Mouse (Mus musculus) limb, embryonic 11.5 days (tissue): Measurements from ENCODE around the gene Tef. TPM values are rescaled to one million over a fixed set of nuclear protein-coding genes. Genes with fewer than 3 reads are reported as not detected.
A peak's percentile ranks its signal among the peaks of the same experiment; 100 is the strongest.

Source experiments
- ATAC-seq: fragments of 200-750 bp; cut with Nextera tagmentation; 2 replicates; pipeline ENCODE4 v1.8.0; 2017; ENCODE audit warnings: low read depth; ENCODE audit not compliant: insufficient number of reproducible peaks, low FRiP score, low TSS enrichment
- DNase-seq: peaks from one replicate; pipeline ENCODE4 v3.0.0-alpha.2; 2015; ENCODE audit warnings: low spot score
- H3K27ac ChIP-seq: fragments of 300-500 bp; sonication (generic); replicated peaks from 2 replicates; pipeline ENCODE4 v1.5.1; 2014; ENCODE audit warnings: low read depth, mild to moderate bottlenecking, low read length
- H3K27me3 ChIP-seq: fragments of 300-500 bp; sonication (generic); 2 replicates; pipeline ENCODE4 v1.6.1; 2014; ENCODE audit warnings: mild to moderate bottlenecking, low read length, mixed read lengths; ENCODE audit not compliant: control insufficient read depth, insufficient read depth
- H3K36me3 ChIP-seq: fragments of 300-500 bp; sonication (generic); 2 replicates; pipeline ENCODE4 v1.6.1; 2014; ENCODE audit warnings: mild to moderate bottlenecking, low read length, moderate library complexity, mixed read lengths; ENCODE audit not compliant: control insufficient read depth, insufficient read depth
- H3K4me1 ChIP-seq: fragments of 300-500 bp; sonication (generic); 2 replicates; pipeline ENCODE4 v1.6.1; 2014; ENCODE audit warnings: low read length, mixed read lengths; ENCODE audit not compliant: control insufficient read depth, insufficient read depth
- H3K4me2 ChIP-seq: fragments of 300-500 bp; sonication (generic); 2 replicates; pipeline ENCODE4 v1.6.1; 2014; ENCODE audit warnings: low read depth, mild to moderate bottlenecking, moderate library complexity; ENCODE audit not compliant: severe bottlenecking
- H3K4me3 ChIP-seq: fragments of 300-500 bp; sonication (generic); 2 replicates; pipeline ENCODE4 v1.5.1; 2014; ENCODE audit warnings: low read depth, low read length
- H3K9ac ChIP-seq: fragments of 300-500 bp; sonication (generic); 2 replicates; pipeline ENCODE4 v1.6.1; 2014; ENCODE audit warnings: mild to moderate bottlenecking, low read length
- H3K9me3 ChIP-seq: fragments of 300-500 bp; sonication (generic); 2 replicates; pipeline ENCODE4 v1.6.1; 2016; ENCODE audit warnings: low read length; ENCODE audit not compliant: control insufficient read depth
- WGBS: fragments of 180-500 bp; shearing (Covaris S2); extraction: QIAGEN DNeasy Blood & Tissue Kit; methylation state at CpG from one replicate; pipeline ENCODE4 v1.1.7; 2014; 5-methylcytosine and 5-hydroxymethylcytosine counted together
- polyA plus RNA-seq: library from polyadenylated mRNA; unstranded; fragments of >200 nt; fragmentation: Nextera tagmentation; extraction: Ambion mirVana; gene quantifications from 2 replicates; pipeline ENCODE4 v1.2.1, GENCODE M21; 2014

The Tef gene
- polyA plus RNA-seq, 1 experiment from 2014 or later: 14.6 TPM

- no peak for ATAC-seq
- Histone ChIP-seq H3K9me3 (no peaks in the 10 kb centered on the region), H3K27ac (no peak overlapping the region), H3K36me3 (0 out of 2 replicates have a peak, but pooled peaks cover under 1% of the 10 kb centered on the region), H3K9ac (no peak overlapping the region), H3K4me3 (no peak overlapping the region), H3K4me2 (no peak overlapping the region), H3K4me1 (no peaks in the 10 kb centered on the region), H3K27me3 (no peaks in the 10 kb centered on the region)
- DNase-seq: no peak
- WGBS: 90% methylated on average over 7 of the region's 7 CpGs
These were observed 26.4 kb downstream of the Tef start for GRCm38 (mm10) chr15:81828426-81829207.

- Histone ChIP-seq H3K27me3 (no peaks in the 10 kb centered on the region), H3K36me3 (no peaks in the 10 kb centered on the region), H3K4me1 (no peaks in the 10 kb centered on the region), H3K9me3 (no peaks in the 10 kb centered on the region), H3K27ac (no peak overlapping the region), H3K4me2 (no peak overlapping the region), H3K4me3 (no peak overlapping the region), H3K9ac (no peak overlapping the region)
- no peak for DNase-seq
- ATAC-seq: no peak
- WGBS: 74% methylated on average over 2 of the region's 2 CpGs
These were observed 27.0 kb downstream of the Tef start for GRCm38 (mm10) chr15:81829208-81829580.

GRCm38 (mm10) chr15:81830530-81830929, 28.3 kb downstream of the Tef start:
- Histone ChIP-seq H3K4me2 (no peak overlapping the region), H3K9me3 (no peaks in the 10 kb centered on the region), H3K27me3 (no peaks in the 10 kb centered on the region; the same call in 1 of the 2 replicates), H3K4me1 (no peaks in the 10 kb centered on the region), H3K9ac (no peak overlapping the region), H3K27ac (no peak overlapping the region), H3K36me3 (no peaks in the 10 kb centered on the region), H3K4me3 (no peak overlapping the region)
- 91% methylated on average over 4 of the region's 4 CpGs for WGBS
- DNase-seq (no peak), ATAC-seq (no peak)

- Histone ChIP-seq H3K9ac (peak overlapping the region; percentile 47; the same call in 1 of the 2 replicates), H3K9me3 (no peaks in the 10 kb centered on the region), H3K4me2 (peak overlapping the region; percentile 16; the same call in 1 of the 2 replicates), H3K36me3 (no peaks in the 10 kb centered on the region), H3K27ac (no peak overlapping the region), H3K4me3 (no peak overlapping the region), H3K27me3 (no peaks in the 10 kb centered on the region; the same call in 1 of the 2 replicates), H3K4me1 (peaks cover 7% of the 10 kb centered on the region)
- DNase-seq (peak; percentile 95), ATAC-seq (peak; percentile 78)
- 19% methylated on average over 24 of the region's 24 CpGs for WGBS
These were observed 29.1 kb downstream of the Tef start for GRCm38 (mm10) chr15:81831136-81831825.

GRCm38 (mm10) chr15:81832219-81832618, 30.0 kb downstream of the Tef start:
- peaks cover 13% of the 10 kb centered on the region for H3K4me1 ChIP-seq
- no peak overlapping the region for H3K9ac ChIP-seq
- DNase-seq (no peak), ATAC-seq (no peak)
- 96% methylated on average over 3 of the region's 3 CpGs for WGBS
- H3K27ac ChIP-seq: no peak overlapping the region
- H3K4me3 ChIP-seq: no peak overlapping the region
- no peak overlapping the region for H3K4me2 ChIP-seq
- no peaks in the 10 kb centered on the region for H3K9me3 ChIP-seq
- H3K36me3 ChIP-seq: no peaks in the 10 kb centered on the region
- H3K27me3 ChIP-seq: no peaks in the 10 kb centered on the region; the same call in 1 of the 2 replicates

- 82% methylated on average over 4 of the region's 4 CpGs for WGBS
- H3K4me3 ChIP-seq: no peak overlapping the region
- H3K9me3 ChIP-seq: no peaks in the 10 kb centered on the region
- no peaks in the 10 kb centered on the region; the same call in 1 of the 2 replicates for H3K27me3 ChIP-seq
- DNase-seq (no peak), ATAC-seq (no peak)
- no peak overlapping the region for H3K4me2 ChIP-seq
- no peak overlapping the region for H3K9ac ChIP-seq
- H3K4me1 ChIP-seq: peaks cover 13% of the 10 kb centered on the region
- no peaks in the 10 kb centered on the region for H3K36me3 ChIP-seq
- no peak overlapping the region for H3K27ac ChIP-seq
These were observed 31.3 kb downstream of the Tef start for GRCm38 (mm10) chr15:81833481-81833880.

- WGBS: 17% methylated on average over 3 of the region's 3 CpGs
- H3K27me3 ChIP-seq: no peaks in the 10 kb centered on the region; the same call in 1 of the 2 replicates
- no peak overlapping the region for H3K4me3 ChIP-seq
- H3K9me3 ChIP-seq: no peaks in the 10 kb centered on the region
- H3K4me2 ChIP-seq: no peak overlapping the region
- peaks cover 13% of the 10 kb centered on the region for H3K4me1 ChIP-seq
- H3K9ac ChIP-seq: no peak overlapping the region
- no peaks in the 10 kb centered on the region for H3K36me3 ChIP-seq
- ATAC-seq (no peak), DNase-seq (no peak)
- no peak overlapping the region for H3K27ac ChIP-seq
These were observed 32.1 kb downstream of the Tef start for GRCm38 (mm10) chr15:81834171-81834841.
